Mouse (Mus musculus): ENCODE measurements around the gene Satb1. TPM values are rescaled to one million over a fixed set of nuclear protein-coding genes. Genes with fewer than 3 reads are reported as not detected.

The Satb1 gene
- polyA plus RNA-seq, 1 experiment from 2014 or later = 2.7 TPM

DNA sequence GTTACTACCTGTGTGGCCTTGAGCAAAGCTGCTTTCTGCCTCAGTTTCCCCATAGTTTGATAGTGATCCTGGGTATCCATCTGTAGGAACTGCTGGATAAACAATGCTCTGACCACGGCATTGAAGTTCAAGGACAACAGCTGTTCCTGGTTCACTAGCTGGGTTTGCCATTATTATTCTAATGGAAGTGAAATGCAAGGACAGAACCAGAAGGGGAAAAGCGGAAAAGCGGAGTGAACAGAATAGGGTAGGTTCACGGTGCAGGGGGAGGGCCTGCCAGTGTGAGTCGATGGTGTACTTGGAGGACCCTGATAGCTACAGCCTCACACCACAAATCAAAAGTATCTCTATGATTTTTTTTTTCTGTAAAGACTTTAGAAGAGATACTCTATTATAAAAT lies 6.4 kb upstream of the Satb1 start:
- Histone ChIP-seq H3K4me3 (no peak overlapping the region), H3K4me1 (no peaks in the 10 kb centered on the region)
- 73% methylated on average over 5 of the region's 5 CpGs for WGBS (ENCODE audit: insufficient replicate concordance)

DNA sequence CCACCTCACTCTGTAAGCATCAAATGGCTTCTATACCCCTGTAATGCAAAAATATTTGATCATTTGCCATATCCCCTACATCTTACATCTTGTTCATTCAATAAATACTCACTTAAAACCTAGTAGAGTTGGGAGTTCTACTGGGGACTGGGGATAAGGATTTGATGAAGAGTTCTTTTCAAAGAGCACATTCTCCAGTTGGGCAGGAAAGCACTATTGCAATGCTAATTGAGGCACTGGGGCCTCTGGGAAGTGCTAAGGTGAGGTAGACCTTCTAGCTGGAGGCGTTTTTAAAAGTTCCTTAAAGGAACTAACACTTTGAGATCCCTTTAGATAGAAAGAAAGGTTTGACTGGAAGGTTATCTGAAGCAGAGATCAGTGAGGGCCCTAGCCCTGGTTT lies 3.8 kb upstream of the Satb1 start:
- Histone ChIP-seq H3K4me1 (peaks cover 10% of the 10 kb centered on the region; the same call in 1 of the 2 replicates), H3K9ac (no peak overlapping the region), H3K27ac (no peak overlapping the region), H3K27me3 (replicated peaks) (peaks cover 43% of the 10 kb centered on the region), H3K9me3 (replicated peaks) (no peaks in the 10 kb centered on the region), H3K4me3 (no peak overlapping the region), H3K4me2 (no peak overlapping the region), H3K36me3 (no peaks in the 10 kb centered on the region)
- ATAC-seq = no peak
- 31% methylated on average over 1 of the region's 1 CpGs for WGBS (ENCODE audit: insufficient replicate concordance)

More for the DNA sequence above, 6.4 kb upstream of the Satb1 start:
- Histone ChIP-seq H3K36me3 (no peaks in the 10 kb centered on the region), H3K27me3 (replicated peaks) (peaks cover 17% of the 10 kb centered on the region), H3K27ac (no peak overlapping the region), H3K4me2 (no peak overlapping the region), H3K9ac (no peak overlapping the region), H3K9me3 (replicated peaks) (no peaks in the 10 kb centered on the region)
- no peak for ATAC-seq

DNA sequence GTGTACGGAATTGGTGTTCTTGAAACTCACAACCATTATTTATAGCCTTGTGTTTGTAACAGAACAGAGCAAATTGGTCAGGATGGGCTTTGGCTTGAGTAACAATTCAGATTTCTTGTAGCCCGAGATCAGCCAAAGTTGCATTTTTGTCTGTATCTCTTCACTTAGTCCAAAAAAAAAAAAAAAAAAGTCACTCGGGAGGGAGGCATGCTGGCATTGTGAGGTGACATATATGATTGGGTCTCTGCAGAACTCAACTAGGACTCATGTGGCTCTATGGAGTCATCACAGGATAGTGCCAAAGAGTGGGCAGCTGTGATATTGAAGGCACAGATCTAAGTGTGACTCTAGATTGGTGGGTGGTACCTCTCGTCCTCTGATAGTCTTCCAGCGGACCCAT lies 3.2 kb upstream of the Satb1 start:
- Histone ChIP-seq H3K27me3 (replicated peaks) (peaks cover 50% of the 10 kb centered on the region), H3K27ac (no peak overlapping the region), H3K4me3 (no peak overlapping the region), H3K9me3 (replicated peaks) (no peaks in the 10 kb centered on the region), H3K36me3 (no peaks in the 10 kb centered on the region), H3K4me2 (no peak overlapping the region), H3K4me1 (peaks cover 12% of the 10 kb centered on the region; the same call in 1 of the 2 replicates), H3K9ac (no peak overlapping the region)
- no peak for ATAC-seq
- WGBS (ENCODE audit: insufficient replicate concordance) = 63% methylated on average over 5 of the region's 5 CpGs

DNA sequence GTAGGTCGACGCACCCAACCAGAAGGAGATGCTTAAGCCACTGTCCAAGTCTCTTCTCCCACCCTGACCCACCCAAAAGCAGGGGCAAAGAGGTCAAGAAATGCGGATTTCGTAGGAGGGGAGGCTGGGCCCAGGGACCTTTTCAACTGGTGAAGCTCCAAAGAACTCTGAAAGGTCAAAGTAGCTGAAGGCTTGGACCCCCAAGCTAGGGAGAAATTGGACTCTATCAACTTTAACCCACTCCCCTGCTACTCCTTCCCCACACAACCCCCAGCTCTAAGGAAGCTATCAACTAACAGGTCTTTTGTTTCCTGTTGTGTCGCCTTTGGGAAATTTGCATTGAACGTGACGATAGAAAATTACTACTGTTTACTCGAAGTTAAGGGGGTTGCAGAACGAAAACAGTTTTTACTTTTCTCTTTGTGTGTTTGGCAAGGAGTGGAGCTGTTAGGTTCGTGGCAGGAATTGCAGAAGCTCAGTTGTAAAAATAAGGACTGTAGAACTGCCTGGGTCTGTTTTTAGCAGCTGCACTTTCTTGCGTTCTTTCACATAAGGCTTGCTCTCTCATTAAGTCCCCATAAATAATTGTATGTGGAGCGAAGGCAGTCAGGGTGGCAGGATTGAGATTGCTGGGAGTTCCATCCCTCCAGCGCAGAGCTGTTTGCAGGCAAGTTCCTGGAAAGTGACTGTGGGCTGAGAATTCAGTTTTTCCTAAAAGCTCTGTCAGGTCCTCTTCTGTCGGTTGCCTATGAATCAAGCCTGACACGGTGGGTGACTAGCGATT lies 680 bp upstream of the Satb1 start:
- Histone ChIP-seq H3K27me3 (replicated peaks) (peaks cover 64% of the 10 kb centered on the region), H3K4me1 (peaks cover 12% of the 10 kb centered on the region; the same call in 1 of the 2 replicates), H3K4me2 (peak overlapping the region; percentile 83), H3K36me3 (no peaks in the 10 kb centered on the region), H3K9ac (no peak overlapping the region), H3K9me3 (replicated peaks) (no peaks in the 10 kb centered on the region), H3K4me3 (peak overlapping the region; percentile 62; the same call in 1 of the 2 replicates), H3K27ac (no peak overlapping the region)
- no peak for ATAC-seq
- 4% methylated on average over 16 of the region's 16 CpGs for WGBS (ENCODE audit: insufficient replicate concordance)

DNA sequence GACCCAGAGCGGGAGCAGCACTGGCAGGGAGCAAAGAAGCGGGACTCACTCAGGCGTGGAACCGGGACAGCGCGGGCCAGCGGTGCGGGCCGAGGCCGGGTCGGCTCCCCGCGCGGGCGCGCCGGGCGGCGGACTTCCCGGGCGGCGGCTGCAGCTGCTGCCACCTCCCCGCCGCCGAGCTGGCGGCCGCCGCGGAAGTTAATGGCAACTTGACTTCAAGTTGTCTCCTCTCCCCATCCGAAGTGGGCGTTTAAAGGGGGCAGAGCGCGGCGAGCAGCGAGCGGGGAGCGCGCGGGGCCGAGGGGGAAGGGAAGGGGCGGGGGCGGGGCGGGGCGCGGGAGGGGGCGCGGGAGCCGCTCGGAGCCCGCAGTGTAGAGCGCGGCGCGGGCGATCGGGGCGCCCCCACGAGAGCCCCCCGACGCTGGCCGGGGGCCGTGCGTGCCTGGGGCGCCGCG lies 642 bp downstream of the Satb1 start:
- peak; percentile 40; the same call in 1 of the 2 replicates for ATAC-seq
- WGBS (ENCODE audit: insufficient replicate concordance) = 0% methylated on average over 22 of the region's 66 CpGs
- Histone ChIP-seq H3K36me3 (no peaks in the 10 kb centered on the region), H3K4me3 (peak overlapping the region; percentile 62), H3K9ac (peak overlapping the region; percentile 53; the same call in 1 of the 2 replicates), H3K27me3 (replicated peaks) (peaks cover 72% of the 10 kb centered on the region), H3K4me1 (peaks cover 12% of the 10 kb centered on the region; the same call in 1 of the 2 replicates), H3K27ac (no peak overlapping the region), H3K4me2 (peak overlapping the region; percentile 83), H3K9me3 (replicated peaks) (no peaks in the 10 kb centered on the region)

DNA sequence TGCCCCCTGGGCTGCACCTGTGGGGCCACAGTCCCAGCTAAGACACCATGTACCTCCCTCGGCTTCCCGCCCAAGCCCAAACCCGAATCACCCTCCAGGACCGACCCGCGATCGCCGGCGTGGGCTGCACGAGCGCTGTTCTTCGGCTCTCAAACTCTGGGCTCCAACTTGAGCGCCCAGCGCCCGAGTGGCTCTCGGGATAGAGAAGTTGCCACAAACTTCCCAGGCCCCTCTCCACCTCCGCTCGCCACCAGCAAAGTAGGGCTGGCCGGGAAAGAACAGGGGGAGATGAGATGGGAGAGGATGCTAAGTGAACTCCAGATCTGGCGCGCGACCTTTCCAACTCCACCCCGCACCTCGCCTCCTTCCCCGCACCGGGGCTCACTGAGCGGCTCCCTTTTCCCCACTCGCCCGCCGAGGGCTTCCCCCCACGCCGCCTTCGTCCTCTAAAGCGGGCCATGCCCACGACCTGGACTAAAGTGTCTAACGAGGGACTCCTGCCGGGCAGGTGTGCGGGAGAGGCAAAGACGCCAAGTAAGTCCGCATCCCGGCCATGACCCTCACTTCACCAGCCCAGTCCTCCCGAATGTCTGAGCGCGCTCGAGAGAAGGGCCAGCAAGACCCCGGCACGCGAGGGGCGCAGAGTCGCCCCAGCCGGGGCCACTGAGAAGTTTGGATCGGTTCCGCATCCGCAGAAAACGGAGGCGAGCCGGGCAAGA lies 1.2 kb downstream of the Satb1 start:
- 1% methylated on average over 56 of the region's 57 CpGs for WGBS (ENCODE audit: insufficient replicate concordance)
- Histone ChIP-seq H3K27ac (no peak overlapping the region), H3K4me1 (peaks cover 12% of the 10 kb centered on the region; the same call in 1 of the 2 replicates), H3K27me3 (replicated peaks) (peaks cover 71% of the 10 kb centered on the region), H3K4me3 (peak overlapping the region; percentile 62), H3K36me3 (no peaks in the 10 kb centered on the region), H3K9ac (peak overlapping the region; percentile 53; the same call in 1 of the 2 replicates), H3K4me2 (peak overlapping the region; percentile 83), H3K9me3 (replicated peaks) (no peaks in the 10 kb centered on the region)
- ATAC-seq = no peak

- Histone ChIP-seq H3K27ac (no peak overlapping the region), H3K36me3 (no peaks in the 10 kb centered on the region), H3K4me3 (peak overlapping the region; percentile 62), H3K27me3 (replicated peaks) (peaks cover 77% of the 10 kb centered on the region), H3K9me3 (replicated peaks) (no peaks in the 10 kb centered on the region), H3K9ac (no peak overlapping the region), H3K4me1 (peaks cover 12% of the 10 kb centered on the region; the same call in 1 of the 2 replicates), H3K4me2 (peak overlapping the region; percentile 83)
- ATAC-seq = no peak
- WGBS (ENCODE audit: insufficient replicate concordance) = 14% methylated on average over 14 of the region's 14 CpGs
These were observed 1.9 kb downstream of the Satb1 start for GRCm38 (mm10) chr17:51831121-51831701.

- H3K4me2 ChIP-seq = no peak overlapping the region
- H3K27me3 ChIP-seq (replicated peaks) = peaks cover 62% of the 10 kb centered on the region
- H3K27ac ChIP-seq = no peak overlapping the region
- H3K4me1 ChIP-seq = peaks cover 12% of the 10 kb centered on the region; the same call in 1 of the 2 replicates
- ATAC-seq = no peak
- no peaks in the 10 kb centered on the region for H3K36me3 ChIP-seq
- no peak overlapping the region for H3K9ac ChIP-seq
- H3K9me3 ChIP-seq (replicated peaks) = no peaks in the 10 kb centered on the region
- H3K4me3 ChIP-seq = no peak overlapping the region
These were observed 3.7 kb downstream of the Satb1 start for GRCm38 (mm10) chr17:51829436-51829835.

DNA sequence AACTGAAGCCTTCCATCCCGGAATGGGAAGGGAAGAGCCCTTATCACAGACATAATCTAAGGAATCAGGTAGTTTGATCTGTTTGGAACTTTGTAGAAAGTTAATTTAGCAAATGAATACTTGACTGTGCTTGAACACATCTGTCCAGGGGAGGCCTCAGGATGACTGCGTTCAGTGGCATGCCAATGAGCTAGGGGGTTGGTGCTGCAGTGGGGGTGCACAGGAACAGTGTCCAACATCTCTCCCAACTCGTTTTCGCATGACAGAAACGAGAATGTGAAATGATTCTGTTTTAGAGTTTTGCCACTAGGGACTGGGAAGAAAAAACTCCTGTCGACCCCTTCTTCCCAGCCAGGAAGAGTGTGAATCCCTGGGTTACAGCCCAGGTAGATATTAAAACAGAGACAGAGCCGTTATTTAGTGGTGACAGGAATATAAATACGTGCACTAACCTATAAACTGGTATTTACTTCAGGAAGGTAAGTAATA lies 5.1 kb downstream of the Satb1 start:
- WGBS (ENCODE audit: insufficient replicate concordance) = 63% methylated on average over 8 of the region's 8 CpGs
- Histone ChIP-seq H3K4me1 (0 out of 2 replicates have a peak, but pooled peaks cover 5% of the 10 kb centered on the region), H3K9me3 (replicated peaks) (no peaks in the 10 kb centered on the region), H3K9ac (no peak overlapping the region), H3K4me2 (no peak overlapping the region), H3K36me3 (no peaks in the 10 kb centered on the region), H3K27ac (no peak overlapping the region), H3K27me3 (replicated peaks) (peaks cover 47% of the 10 kb centered on the region), H3K4me3 (no peak overlapping the region)
- no peak for ATAC-seq

DNA sequence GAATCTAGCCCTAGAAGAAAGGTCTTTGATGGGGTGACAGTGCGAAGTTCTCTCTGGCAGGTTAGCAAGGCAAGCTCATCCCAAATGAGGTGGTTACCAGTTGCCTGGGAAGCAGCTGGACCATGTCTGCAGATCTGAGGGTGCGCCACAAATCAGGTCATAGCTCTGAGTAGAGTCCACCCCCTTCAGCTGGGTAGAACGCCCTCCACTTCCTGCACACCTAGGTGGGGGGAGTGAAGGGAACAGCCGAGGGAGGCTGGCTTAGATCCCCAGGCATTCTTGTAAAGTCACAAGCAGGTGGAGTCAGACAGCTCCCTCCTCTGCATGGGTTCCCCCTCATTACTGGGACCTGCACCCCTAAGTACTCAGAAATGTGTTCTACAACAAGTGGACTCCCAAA lies 6.6 kb downstream of the Satb1 start:
- H3K36me3 ChIP-seq = no peaks in the 10 kb centered on the region
- H3K4me2 ChIP-seq = no peak overlapping the region
- H3K4me3 ChIP-seq = no peak overlapping the region
- peaks cover 32% of the 10 kb centered on the region for H3K27me3 ChIP-seq (replicated peaks)
- no peaks in the 10 kb centered on the region for H3K9me3 ChIP-seq (replicated peaks)
- H3K9ac ChIP-seq = no peak overlapping the region
- ATAC-seq = no peak
- 60% methylated on average over 4 of the region's 4 CpGs for WGBS (ENCODE audit: insufficient replicate concordance)
- H3K27ac ChIP-seq = no peak overlapping the region
- no peaks in the 10 kb centered on the region for H3K4me1 ChIP-seq

DNA sequence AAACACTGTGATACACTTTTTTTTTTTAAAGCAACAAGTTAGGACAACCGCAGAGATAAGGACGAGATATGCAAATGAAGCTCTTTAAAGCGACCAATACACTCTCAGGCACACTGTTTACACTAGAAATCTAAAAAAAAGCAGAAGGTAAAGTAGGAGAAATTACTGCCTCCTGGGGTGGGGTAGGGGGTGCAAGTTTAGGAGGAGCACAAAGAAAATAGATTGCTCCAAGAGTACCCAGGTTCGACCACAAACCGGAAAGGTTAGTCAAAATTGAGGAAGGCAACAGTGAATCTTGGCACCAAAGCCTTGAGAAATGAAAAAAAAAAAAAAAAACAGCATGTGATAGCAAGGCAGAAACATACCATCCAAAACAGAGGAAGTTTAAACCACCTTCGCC lies 18.8 kb downstream of the Satb1 start:
- peaks cover 27% of the 10 kb centered on the region for H3K27me3 ChIP-seq (replicated peaks)
- no peaks in the 10 kb centered on the region for H3K36me3 ChIP-seq
- no peak for ATAC-seq
- H3K4me2 ChIP-seq = peak overlapping the region; percentile 94
- H3K4me3 ChIP-seq = no peak overlapping the region
- H3K4me1 ChIP-seq = peaks cover 12% of the 10 kb centered on the region; the same call in 1 of the 2 replicates
- no peak overlapping the region for H3K27ac ChIP-seq
- WGBS (ENCODE audit: insufficient replicate concordance) = 4% methylated on average over 6 of the region's 6 CpGs
- no peaks in the 10 kb centered on the region for H3K9me3 ChIP-seq (replicated peaks)
- no peak overlapping the region for H3K9ac ChIP-seq

GRCm38 (mm10) chr17:51813784-51814120 lies 19.3 kb downstream of the Satb1 start:
- Histone ChIP-seq H3K9me3 (replicated peaks) (no peaks in the 10 kb centered on the region), H3K4me1 (peaks cover 12% of the 10 kb centered on the region; the same call in 1 of the 2 replicates), H3K9ac (no peak overlapping the region; the same call in 1 of the 2 replicates), H3K27me3 (replicated peaks) (peaks cover 27% of the 10 kb centered on the region), H3K4me3 (peak overlapping the region; percentile 72), H3K27ac (no peak overlapping the region), H3K36me3 (no peaks in the 10 kb centered on the region), H3K4me2 (peak overlapping the region; percentile 94)
- 1% methylated on average over 6 of the region's 6 CpGs for WGBS (ENCODE audit: insufficient replicate concordance)
- no peak for ATAC-seq
